Mouse (Mus musculus): ENCODE data around the gene Zfp319. TPM values are rescaled to one million over a fixed set of nuclear protein-coding genes. Genes with fewer than 3 reads are reported as not detected.
A peak's percentile ranks its signal among the peaks of the same experiment; 100 is the strongest.

The Zfp319 gene
- polyA plus RNA-seq, 1 experiment from 2014 or later = 11.1 TPM

DNA sequence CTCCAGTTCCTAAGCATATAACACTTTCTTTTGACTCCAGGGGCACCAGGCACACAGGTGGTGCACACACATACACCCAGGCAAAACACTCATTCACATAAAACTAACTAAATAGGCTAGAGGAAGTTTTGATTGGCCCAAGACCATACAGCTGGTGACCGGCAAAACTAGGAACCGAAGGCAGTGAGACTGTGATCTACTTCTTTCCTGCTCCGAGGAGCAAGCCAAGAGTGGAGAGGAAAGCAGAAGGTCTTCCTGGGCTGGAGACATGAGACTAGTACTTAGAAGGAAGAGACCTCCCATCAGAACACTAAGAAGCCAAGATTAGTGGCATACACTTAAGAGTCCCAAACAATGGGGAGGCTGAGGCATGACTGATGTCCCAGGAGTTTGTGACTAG lies 8.5 kb downstream of the Zfp319 start:
- H3K27me3 ChIP-seq = peaks cover 11% of the 10 kb centered on the region
- H3K4me3 ChIP-seq = no peak overlapping the region
- peaks cover 45% of the 10 kb centered on the region for H3K36me3 ChIP-seq
- H3K9ac ChIP-seq = no peak overlapping the region
- peaks cover 41% of the 10 kb centered on the region for H3K4me1 ChIP-seq
- WGBS = 39% methylated on average over 3 of the region's 3 CpGs
- no peak overlapping the region for H3K27ac ChIP-seq
- peaks cover 1% of the 10 kb centered on the region; the same call in 1 of the 2 replicates for H3K9me3 ChIP-seq
- ATAC-seq (ENCODE audit: low FRiP score, low read depth) = no peak; the same call in 1 of the 2 replicates
- H3K4me2 ChIP-seq (replicated peaks) = no peak overlapping the region

DNA sequence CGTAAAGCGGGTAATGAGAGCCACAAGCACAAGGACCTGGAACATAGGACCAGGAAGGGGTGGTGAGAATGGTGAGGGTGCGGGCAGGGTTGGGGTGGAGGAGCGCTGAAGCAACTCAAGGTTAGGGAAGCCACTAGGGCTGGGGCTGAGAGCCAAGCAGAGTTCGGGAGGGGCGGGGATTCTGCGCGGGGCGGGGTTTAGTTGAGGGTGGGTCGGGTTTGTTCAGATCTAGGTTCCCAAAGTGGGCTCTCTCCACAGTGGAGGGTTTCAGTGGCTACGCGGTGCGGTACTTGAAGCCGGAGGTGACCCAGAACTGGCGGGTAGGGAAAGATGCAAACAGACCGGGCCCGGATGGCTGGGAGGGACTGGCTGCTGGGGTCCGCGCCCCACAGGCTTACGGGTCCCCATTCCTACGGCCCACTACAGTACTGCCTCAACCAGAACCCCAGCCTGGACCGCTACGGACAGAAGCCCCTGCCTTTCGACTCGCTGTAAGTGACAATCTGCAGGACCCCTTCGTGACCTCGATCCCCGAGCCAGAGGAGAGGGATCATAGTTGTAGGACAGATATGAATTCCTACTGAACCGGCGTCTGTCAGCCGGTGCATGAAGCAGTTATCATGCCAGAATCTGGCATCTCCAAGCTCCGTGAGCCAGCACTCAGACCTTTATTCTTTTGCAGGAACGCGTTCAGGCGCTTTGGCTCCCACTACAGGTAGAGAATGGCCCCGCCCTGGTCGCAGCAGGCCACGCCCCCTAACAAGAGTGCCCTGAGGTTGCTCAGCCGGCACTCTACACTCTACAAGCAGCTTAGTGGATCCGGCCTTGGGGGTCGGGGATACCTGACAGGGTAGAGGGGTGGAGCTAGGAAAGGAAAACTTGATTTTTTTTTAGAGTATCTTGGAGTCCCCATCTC lies 11.3 kb downstream of the Zfp319 start:
- Histone ChIP-seq H3K27ac (no peak overlapping the region), H3K36me3 (peaks cover 18% of the 10 kb centered on the region), H3K9ac (peak overlapping the region; percentile 65), H3K9me3 (peaks cover 4% of the 10 kb centered on the region; the same call in 1 of the 2 replicates), H3K4me2 (replicated peaks) (peak overlapping the region; percentile 95), H3K4me3 (peak overlapping the region; percentile 50), H3K4me1 (peaks cover 36% of the 10 kb centered on the region), H3K27me3 (peaks cover 11% of the 10 kb centered on the region)
- ATAC-seq (ENCODE audit: low FRiP score, low read depth) = peak; percentile 64
- 2% methylated on average over 41 of the region's 41 CpGs for WGBS

DNA sequence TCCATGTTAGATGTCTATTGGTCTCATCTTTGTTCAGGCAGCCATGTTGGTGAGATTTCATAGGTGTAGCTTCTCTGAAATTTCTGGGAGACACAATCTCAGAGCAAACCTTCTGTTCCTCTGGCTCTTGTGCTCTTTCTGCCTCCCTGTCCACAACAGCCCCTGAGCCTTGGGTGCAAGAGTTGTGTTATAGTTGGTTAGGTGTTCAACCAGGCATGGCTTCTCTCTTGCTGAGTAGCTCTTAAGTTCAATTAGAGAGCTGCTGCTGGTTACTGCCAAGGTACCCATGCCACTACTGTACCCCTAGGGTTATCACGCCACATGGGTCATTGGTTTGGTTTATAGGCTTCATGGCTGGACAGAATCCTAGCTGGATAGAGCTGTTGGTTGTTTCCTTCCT lies 16.4 kb downstream of the Zfp319 start:
- Histone ChIP-seq H3K4me2 (replicated peaks) (no peak overlapping the region), H3K4me3 (no peak overlapping the region), H3K4me1 (peaks cover 9% of the 10 kb centered on the region), H3K9ac (no peak overlapping the region), H3K9me3 (peaks cover 4% of the 10 kb centered on the region; the same call in 1 of the 2 replicates), H3K36me3 (no peaks in the 10 kb centered on the region), H3K27ac (no peak overlapping the region), H3K27me3 (peaks cover 7% of the 10 kb centered on the region)
- WGBS = 91% methylated on average over 1 of the region's 1 CpGs
- ATAC-seq (ENCODE audit: low FRiP score, low read depth) = no peak

DNA sequence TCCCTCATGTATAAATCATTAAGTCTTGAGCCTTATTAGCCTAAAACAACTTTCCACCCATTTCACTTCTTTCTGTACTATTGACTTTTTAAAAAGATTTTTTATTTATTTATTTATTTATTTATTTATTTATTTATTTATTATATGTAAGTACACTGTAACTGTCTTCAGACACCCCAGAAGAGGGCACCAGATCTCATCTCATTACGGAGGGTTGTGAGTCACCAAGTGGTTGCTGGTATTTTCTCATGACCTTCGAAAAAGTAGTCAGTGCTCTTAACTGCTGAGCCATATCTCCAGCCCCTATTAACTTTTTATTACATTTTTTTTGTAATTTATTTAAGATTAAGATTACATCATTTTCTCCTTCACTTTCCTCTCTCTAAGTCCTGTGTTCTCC lies 17.0 kb downstream of the Zfp319 start:
- no peak for ATAC-seq (ENCODE audit: low FRiP score, low read depth)
- Histone ChIP-seq H3K9ac (no peak overlapping the region), H3K9me3 (peaks cover 4% of the 10 kb centered on the region; the same call in 1 of the 2 replicates), H3K36me3 (no peaks in the 10 kb centered on the region), H3K4me1 (peaks cover 2% of the 10 kb centered on the region; the same call in 1 of the 2 replicates), H3K4me3 (no peak overlapping the region), H3K4me2 (replicated peaks) (no peak overlapping the region), H3K27ac (no peak overlapping the region), H3K27me3 (peaks cover 4% of the 10 kb centered on the region)
- WGBS = 74% methylated on average over 2 of the region's 2 CpGs

DNA sequence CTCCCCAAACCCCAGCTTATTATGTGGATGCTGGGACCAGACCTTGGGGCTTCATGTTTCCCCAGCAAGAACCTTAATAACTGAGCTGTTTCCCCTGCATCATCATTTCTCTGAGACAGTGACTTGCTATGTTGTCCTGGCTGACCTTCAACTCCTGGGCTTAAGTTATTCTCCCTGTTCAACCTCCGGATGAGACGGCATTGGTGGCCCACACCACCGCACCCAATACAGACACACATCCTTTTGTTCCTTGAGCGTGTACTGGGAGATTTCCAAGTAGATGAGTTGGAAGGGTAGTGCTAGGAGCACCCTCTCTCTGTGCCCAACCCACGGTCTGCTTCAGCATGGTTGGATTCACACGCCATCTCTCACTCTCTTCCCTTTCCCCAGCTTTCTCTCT lies 17.9 kb downstream of the Zfp319 start:
- Histone ChIP-seq H3K9ac (no peak overlapping the region), H3K9me3 (peaks cover 4% of the 10 kb centered on the region; the same call in 1 of the 2 replicates), H3K4me1 (no peaks in the 10 kb centered on the region), H3K36me3 (no peaks in the 10 kb centered on the region), H3K27me3 (no peaks in the 10 kb centered on the region), H3K4me3 (no peak overlapping the region), H3K27ac (no peak overlapping the region), H3K4me2 (replicated peaks) (no peak overlapping the region)
- WGBS = 94% methylated on average over 6 of the region's 6 CpGs
- no peak for ATAC-seq (ENCODE audit: low FRiP score, low read depth)

DNA sequence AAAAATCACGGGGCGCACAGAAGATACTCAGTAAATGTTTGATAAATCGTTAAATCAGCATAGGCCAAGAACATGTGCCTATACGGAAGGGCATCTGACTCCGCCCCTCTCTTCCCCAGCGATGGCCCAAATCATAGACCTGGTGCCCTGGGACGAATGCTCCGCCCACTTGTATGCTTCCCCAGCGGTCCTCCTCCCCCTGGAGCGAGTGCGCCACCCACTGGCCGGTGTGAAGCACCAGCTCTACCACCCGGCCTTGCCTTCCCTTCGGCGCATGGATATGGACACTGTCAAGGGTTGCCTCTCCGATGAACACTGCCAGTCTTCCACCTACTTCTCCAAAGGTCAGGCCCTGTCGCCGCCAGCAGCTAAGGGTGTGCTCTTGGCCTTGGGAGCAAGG lies 18.9 kb downstream of the Zfp319 start:
- Histone ChIP-seq H3K36me3 (no peaks in the 10 kb centered on the region), H3K9ac (no peak overlapping the region), H3K4me2 (replicated peaks) (no peak overlapping the region), H3K9me3 (no peaks in the 10 kb centered on the region), H3K4me3 (no peak overlapping the region), H3K27ac (no peak overlapping the region), H3K4me1 (no peaks in the 10 kb centered on the region), H3K27me3 (no peaks in the 10 kb centered on the region)
- 75% methylated on average over 18 of the region's 18 CpGs for WGBS
- ATAC-seq (ENCODE audit: low FRiP score, low read depth) = no peak

DNA sequence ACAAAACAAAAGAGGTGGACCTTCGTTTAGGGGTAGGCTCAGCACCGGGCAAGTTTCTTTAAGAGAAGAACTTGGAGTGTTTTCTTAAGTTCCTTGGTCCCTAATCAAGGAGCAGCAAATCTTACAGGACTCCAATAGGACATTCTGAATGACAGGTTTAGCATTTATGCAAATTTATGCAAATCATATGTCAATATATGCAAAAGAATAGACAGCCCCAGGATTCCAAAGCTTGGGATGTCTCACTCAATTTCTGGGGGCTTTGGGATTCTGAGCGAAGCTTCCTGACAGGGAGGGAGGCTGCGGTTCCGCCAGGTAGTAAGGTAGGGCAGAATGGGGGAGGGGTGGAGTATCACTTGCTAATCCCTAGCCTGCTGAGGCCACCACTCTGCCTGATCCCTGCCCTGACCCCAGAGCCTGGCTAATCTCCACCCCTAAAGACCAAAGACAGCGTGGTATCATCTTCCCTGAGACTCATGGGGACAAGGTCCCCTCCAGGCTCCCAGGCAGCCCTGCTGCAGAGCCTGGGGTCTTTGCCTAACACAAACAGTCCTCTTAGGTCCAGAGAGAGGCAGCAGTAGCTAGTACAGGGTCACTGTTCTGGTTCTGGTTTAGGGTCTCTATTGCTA lies 21.3 kb downstream of the Zfp319 start, which contains the start of gene Tepp:
TSS of gene Tepp (plus strand) at position 225 of the 629 bp plus-strand sequence.
- H3K4me1 ChIP-seq = no peaks in the 10 kb centered on the region
- H3K9ac ChIP-seq = no peak within 1 kb of the TSS
- H3K4me2 ChIP-seq (replicated peaks) = no peak within 1 kb of the TSS
- no peaks in the 10 kb centered on the region for H3K36me3 ChIP-seq
- H3K27ac ChIP-seq = no peak within 1 kb of the TSS
- no peak for ATAC-seq (ENCODE audit: low FRiP score, low read depth)
- WGBS = 33% methylated on average over 6 of the region's 6 CpGs
- no peak within 1 kb of the TSS for H3K4me3 ChIP-seq
- no peaks in the 10 kb centered on the region for H3K27me3 ChIP-seq
- no peaks in the 10 kb centered on the region for H3K9me3 ChIP-seq

DNA sequence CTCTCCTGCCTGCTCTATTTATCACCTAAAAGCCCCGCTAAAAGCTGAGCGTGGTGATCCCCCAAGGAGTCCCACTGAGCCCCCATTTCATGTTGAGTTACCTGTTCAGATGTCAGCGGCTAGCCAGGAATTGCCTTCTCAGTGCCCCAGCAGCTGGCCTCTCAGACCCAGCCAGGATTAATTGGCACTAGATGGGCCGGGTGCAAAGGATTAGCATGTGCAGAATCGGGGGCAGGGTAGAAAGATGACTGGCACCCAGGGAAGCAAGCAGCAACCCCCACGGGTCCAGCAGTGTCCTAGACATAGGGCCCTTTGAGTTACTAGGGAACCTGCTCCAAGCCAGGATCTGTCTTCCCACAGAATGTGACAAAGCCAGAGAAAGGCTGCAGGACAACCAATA lies 25.3 kb downstream of the Zfp319 start, which contains the start of gene Cngb1:
TSS of gene Cngb1 (minus strand) at position 155 of the 400 bp plus-strand sequence.
- no peak for ATAC-seq (ENCODE audit: low FRiP score, low read depth)
- no peaks in the 10 kb centered on the region for H3K36me3 ChIP-seq
- H3K4me3 ChIP-seq = no peak within 1 kb of the TSS
- H3K27ac ChIP-seq = no peak within 1 kb of the TSS
- H3K9ac ChIP-seq = no peak within 1 kb of the TSS
- H3K9me3 ChIP-seq = no peaks in the 10 kb centered on the region
- no peaks in the 10 kb centered on the region for H3K27me3 ChIP-seq
- no peak within 1 kb of the TSS for H3K4me2 ChIP-seq (replicated peaks)
- 32% methylated on average over 6 of the region's 6 CpGs for WGBS
- H3K4me1 ChIP-seq = no peaks in the 10 kb centered on the region

DNA sequence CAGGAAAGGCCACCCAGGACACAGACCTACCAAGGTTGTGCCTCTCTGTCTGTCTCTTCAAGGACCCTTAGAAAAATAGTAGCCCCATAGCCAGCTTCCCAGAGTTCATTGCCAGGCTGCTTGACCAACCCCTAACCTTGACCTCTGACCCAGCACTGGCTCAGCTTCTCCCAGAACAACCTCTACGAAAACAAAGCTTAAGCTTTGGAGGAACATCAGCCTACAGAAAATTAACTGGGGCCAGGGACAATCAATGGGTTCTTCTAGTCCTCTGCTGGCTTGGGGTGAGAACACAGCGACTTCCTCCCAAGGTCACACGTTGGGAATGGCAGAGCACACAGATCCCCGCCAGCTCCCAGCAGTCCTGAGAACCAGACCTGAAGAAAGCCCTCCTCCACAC lies 26.2 kb downstream of the Zfp319 start:
- Histone ChIP-seq H3K4me2 (replicated peaks) (no peak overlapping the region), H3K9ac (no peak overlapping the region), H3K27ac (no peak overlapping the region), H3K9me3 (no peaks in the 10 kb centered on the region), H3K4me1 (no peaks in the 10 kb centered on the region), H3K36me3 (no peaks in the 10 kb centered on the region), H3K4me3 (no peak overlapping the region), H3K27me3 (no peaks in the 10 kb centered on the region)
- WGBS = 64% methylated on average over 4 of the region's 4 CpGs
- no peak for ATAC-seq (ENCODE audit: low FRiP score, low read depth)

DNA sequence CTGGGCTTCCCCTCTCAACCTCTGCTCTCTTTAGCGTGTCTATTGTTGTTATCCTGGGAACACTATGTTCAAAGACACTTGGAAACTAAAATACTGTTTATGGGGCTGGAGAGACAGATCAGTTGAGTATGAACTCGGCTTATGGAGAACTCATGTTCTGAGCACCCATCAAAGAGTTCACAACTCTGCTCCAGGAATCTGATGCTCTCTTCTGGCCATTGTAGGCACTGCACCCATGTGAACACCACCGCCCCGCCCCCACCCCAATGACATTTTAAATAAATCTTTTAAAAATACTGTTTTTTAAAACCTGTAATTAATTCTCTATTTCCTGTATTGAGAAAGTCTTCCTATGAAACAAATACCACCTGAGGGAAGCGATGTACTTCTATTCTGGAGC lies 29.3 kb downstream of the Zfp319 start:
- Histone ChIP-seq H3K4me1 (no peaks in the 10 kb centered on the region), H3K9me3 (no peaks in the 10 kb centered on the region), H3K9ac (no peak overlapping the region), H3K4me2 (replicated peaks) (no peak overlapping the region), H3K36me3 (no peaks in the 10 kb centered on the region), H3K27ac (no peak overlapping the region), H3K27me3 (no peaks in the 10 kb centered on the region), H3K4me3 (no peak overlapping the region)
- no peak for ATAC-seq (ENCODE audit: low FRiP score, low read depth)
- 16% methylated on average over 5 of the region's 5 CpGs for WGBS

DNA sequence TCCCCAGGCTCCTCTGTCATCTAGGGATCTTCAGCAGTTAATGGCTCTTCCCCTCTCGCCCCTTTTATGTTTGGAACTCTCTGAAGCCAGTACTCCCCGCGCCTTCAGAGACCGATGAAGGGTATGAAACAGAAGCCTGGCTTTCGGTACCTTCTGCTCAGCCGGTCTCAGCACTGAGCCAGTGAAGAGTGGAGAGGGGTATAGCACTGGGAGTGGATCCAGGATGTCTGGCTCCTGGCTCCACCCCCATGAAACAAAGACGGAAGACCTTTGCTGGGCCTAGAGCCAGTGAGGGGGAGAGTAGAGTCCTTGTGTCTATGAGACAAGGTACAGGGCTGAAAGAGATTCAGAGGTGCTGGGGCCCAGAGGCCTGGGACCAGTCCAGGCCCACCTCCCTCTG lies 37.9 kb downstream of the Zfp319 start:
- Histone ChIP-seq H3K4me3 (no peak overlapping the region), H3K36me3 (no peaks in the 10 kb centered on the region), H3K9me3 (no peaks in the 10 kb centered on the region), H3K27me3 (no peaks in the 10 kb centered on the region), H3K4me1 (peaks cover 13% of the 10 kb centered on the region), H3K4me2 (replicated peaks) (peak overlapping the region; percentile 21; the same call in 1 of the 2 replicates), H3K27ac (peak overlapping the region; percentile 44; the same call in 1 of the 2 replicates), H3K9ac (no peak overlapping the region)
- peak; percentile 51; the same call in 1 of the 2 replicates for ATAC-seq (ENCODE audit: low FRiP score, low read depth)
- WGBS = 65% methylated on average over 7 of the region's 7 CpGs

DNA sequence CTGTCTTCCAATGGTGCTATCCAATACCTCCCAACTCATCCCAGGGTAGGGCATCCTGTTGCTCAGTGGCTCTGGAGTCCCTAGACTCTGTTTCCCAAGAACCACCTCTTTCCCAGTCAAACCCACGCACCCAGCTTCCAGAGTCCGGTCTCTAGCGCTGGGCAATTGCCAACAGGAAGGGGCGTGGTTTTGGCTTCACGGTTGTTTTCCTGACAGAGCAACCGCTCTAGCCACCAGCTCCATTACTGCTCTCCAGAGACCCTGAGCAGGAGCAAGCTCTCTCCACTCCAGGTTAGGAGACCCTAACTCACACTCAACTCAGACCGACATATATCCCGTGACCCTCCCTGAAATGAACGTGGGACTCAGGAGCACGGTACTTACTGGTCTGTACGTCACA lies 38.6 kb downstream of the Zfp319 start:
- Histone ChIP-seq H3K4me2 (replicated peaks) (no peak overlapping the region; the same call in 1 of the 2 replicates), H3K27me3 (no peaks in the 10 kb centered on the region), H3K9ac (no peak overlapping the region), H3K36me3 (no peaks in the 10 kb centered on the region), H3K27ac (no peak overlapping the region), H3K9me3 (no peaks in the 10 kb centered on the region), H3K4me1 (peaks cover 14% of the 10 kb centered on the region), H3K4me3 (no peak overlapping the region)
- 62% methylated on average over 11 of the region's 11 CpGs for WGBS
- ATAC-seq (ENCODE audit: low FRiP score, low read depth) = no peak
